Mouse (Mus musculus) erythroblast, embryonic 14.5 days (primary cell): ENCODE results near the gene Atp5s.

Experiments used
- GATA1 ChIP-seq: IDR thresholded peaks from 2 replicates; pipeline ENCODE4 v1.6.1; 2012; ENCODE audit warnings: low read length, inconsistent platforms, mixed read lengths
- TAL1 ChIP-seq: IDR thresholded peaks from 3 replicates; pipeline ENCODE4 v1.6.1; 2012; ENCODE audit warnings: low read length, inconsistent platforms, mixed read lengths

- no peak for TF ChIP-seq GATA1
- no peak for TF ChIP-seq TAL1
These were observed 29.2 kb downstream of the Atp5s start for GRCm38 (mm10) chr12:69753936-69754335.
